Mouse (Mus musculus) spleen, adult 2 months (tissue): ENCODE results near the gene Glis3.
A peak's percentile ranks its signal among the peaks of the same experiment; 100 is the strongest.

Source experiments
- CTCF ChIP-seq: fragments of 200-500 bp; IDR thresholded peaks from 2 replicates; pipeline ENCODE4 v1.5.1; 2011; ENCODE audit warnings: mild to moderate bottlenecking, inconsistent platforms; ENCODE audit not compliant: insufficient read depth, insufficient read length, insufficient replicate concordance; ENCODE audit errors: extremely low read depth
- POLR2A ChIP-seq: fragments of 200-500 bp; IDR thresholded peaks from 2 replicates; pipeline ENCODE4 v1.6.1; 2011; ENCODE audit warnings: low read depth, low read length, inconsistent platforms

DNA sequence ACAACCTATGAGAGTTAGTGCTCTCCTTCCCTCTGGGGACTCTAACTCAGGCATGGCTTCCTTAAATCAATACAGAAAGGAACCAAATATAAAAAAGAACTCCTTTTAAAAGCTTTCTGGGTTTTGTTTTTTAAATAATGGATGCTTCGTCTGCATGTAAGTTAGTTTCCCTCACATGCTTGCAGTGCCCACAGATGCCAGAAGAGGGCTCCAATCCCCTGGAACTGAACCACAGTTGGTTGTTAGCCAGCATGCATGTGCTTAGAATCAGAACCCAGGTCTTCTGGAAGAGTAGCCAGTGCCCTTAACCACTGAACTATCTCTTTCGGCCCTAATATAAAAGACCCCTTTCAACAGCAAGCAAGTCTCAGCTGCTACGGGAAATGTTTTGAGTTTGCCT, 132.9 kb downstream of the Glis3 start:
- TF ChIP-seq POLR2A (no peak), CTCF (peak; percentile 8; the same call in 1 of the 2 replicates)
